Mouse (Mus musculus) heart, adult 11 months (tissue): ENCODE measurements around the gene Fsd2.

Experiments used
- DNase-seq: peaks from one replicate; pipeline ENCODE4 v3.0.0; 2022

The Fsd2 gene

GRCm38 (mm10) chr7:81571941-81572441 is 5.2 kb upstream of the Fsd2 start:
- peak; percentile 90 for DNase-seq

DNA sequence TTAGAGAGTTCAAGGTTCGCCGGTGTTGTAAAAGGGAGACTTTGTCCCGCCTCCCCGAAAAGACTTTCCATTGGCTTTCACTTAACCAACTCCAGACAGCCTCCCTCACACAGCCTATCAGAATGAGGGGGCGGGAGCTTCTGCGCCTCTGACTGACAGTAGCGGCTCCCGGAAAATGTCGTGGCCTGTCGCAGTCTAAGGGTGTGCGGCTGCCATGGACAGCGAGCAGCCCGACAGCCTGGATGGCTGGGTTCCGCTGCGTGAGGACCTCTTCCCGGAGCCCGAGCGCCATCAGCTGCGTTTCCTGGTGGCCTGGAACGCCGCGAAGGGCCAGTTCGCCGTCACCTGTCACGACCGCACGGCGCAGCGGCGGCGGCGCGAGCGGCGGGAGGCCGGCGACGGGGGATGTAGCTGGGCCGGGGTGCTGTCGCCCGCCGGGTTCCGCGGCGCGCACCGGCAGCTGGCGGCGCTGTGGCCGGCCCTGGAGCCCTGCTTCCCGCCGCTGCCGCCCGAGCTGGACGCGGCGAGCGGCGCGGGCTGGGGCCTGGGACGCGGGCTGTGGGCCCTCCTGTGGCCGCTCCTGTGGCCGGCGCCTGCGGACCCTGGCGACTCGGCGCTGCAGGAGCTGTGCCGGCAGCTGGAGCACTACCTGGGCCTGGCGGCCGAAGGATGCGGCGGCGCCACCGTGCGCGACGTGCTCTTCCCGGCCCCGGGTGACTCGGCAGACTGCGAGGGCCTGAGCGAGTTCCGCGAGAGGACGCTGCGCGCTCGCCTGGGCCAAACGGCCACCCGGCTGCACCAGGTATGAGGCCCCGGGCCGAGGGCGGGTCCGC is 4.6 kb upstream of the Fsd2 start, which contains the start of gene Whamm:
Whamm (plus strand) TSS at position 159 of the 833 bp plus-strand sequence.
- DNase-seq: peak; percentile 100

DNA sequence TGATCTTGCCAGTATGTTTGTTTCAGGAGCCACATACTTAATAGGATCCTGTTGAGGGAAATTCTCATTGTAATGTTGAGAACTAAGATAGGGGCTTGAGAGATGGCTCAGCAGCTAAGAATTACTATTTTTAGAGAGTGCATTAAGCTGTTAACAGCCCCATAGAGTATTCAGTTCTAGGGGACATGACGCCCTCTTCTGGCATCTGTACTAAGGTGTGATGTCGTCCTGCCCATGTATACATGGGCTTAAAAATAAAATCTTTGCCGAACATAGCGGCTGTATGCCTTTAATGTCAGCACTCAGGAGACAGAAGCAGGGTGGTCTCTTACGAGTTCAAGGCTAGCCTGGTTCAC is 4.0 kb upstream of the Fsd2 start:
- DNase-seq: no peak

- DNase-seq: peak; percentile 72
Observed at GRCm38 (mm10) chr7:81570271-81570670, 3.5 kb upstream of the Fsd2 start.

GRCm38 (mm10) chr7:81569851-81570250 is 3.1 kb upstream of the Fsd2 start:
- DNase-seq: peak; percentile 53

- peak; percentile 72 for DNase-seq
Observed at GRCm38 (mm10) chr7:81567396-81567795, 652 bp upstream of the Fsd2 start.

- DNase-seq: peak; percentile 65
Observed at GRCm38 (mm10) chr7:81566332-81566731, 412 bp downstream of the Fsd2 start.

DNA sequence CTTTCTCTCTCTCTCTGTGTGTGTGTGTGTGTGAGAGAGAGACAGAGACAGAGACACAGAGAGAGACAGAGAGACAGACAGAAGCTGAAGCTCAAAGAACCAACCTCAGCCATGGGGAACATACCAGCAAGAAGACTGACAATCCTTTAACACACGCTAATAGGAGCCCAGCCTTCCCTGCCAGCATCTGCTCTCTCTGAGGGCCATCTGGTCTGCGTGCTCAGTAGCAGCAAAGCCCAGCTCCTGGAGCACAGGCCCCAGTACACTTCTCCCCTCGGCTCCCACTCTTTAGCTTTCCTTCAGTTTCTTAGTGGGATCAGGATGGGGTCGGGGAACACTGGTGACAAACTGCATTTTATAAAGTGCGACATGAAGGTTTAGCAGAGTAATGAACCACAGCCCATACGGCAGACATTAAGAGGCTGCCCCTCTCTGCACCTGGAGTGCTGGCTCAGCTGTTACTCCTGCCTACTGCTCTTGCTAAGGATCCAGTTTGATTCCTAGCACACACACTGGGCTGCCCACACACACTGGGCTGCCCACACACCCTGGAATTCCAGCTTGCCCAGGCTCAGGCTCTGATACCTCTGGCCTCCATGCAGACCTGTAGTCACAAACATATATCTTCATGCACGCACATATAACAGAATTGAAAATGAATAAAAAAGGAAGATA is 1.2 kb downstream of the Fsd2 start:
- DNase-seq: peak; percentile 91

- peak; percentile 51 for DNase-seq
Observed at GRCm38 (mm10) chr7:81564766-81565165, 2.0 kb downstream of the Fsd2 start.

DNA sequence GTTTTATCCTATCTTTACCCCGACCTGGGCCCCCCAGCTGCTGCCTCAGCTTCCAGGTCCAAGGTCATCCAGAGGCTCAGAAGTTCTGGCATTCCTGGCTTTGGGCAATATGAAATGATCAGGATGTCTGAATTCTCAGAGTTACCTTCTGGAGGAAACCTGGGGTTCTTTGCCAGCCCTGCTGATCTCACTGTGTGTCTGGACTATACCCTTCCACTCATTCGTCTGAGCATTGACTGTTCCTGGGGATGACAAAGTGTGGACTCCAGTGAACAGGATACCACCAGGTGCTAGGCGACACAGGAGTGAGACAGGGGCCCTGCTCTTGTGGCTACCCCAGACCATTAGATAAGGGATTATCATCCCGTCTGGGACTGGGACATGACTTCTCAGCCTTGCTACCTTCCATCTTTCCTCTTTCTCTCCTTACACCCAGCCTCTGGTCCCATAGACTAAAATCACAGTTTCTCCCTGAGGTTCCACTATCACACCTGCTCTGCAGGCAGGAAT is 3.2 kb downstream of the Fsd2 start:
- DNase-seq: peak; percentile 59

DNA sequence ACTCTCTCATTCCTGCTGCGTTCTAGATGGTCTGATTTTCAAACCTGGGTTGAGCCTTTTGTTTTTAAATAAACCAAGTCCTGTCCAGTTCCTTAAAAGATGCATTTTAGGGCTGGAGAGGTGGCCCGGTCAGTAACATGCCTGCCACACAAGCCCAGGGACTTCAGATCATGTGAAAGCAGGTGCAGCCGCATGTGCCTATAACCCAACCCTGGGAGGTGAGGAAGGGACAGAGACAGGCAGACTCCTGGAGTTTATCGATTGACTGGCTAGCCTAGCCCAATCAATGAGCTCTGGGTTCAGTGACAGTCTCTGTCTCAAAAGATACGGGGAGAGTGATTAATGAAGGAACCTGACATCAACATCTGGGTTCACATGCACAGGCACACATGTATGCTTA is 5.5 kb downstream of the Fsd2 start:
- peak; percentile 82 for DNase-seq

GRCm38 (mm10) chr7:81560101-81561049 is 6.4 kb downstream of the Fsd2 start:
- peak; percentile 85 for DNase-seq

- DNase-seq: peak; percentile 70
Observed at GRCm38 (mm10) chr7:81559231-81559980, 7.3 kb downstream of the Fsd2 start.

DNA sequence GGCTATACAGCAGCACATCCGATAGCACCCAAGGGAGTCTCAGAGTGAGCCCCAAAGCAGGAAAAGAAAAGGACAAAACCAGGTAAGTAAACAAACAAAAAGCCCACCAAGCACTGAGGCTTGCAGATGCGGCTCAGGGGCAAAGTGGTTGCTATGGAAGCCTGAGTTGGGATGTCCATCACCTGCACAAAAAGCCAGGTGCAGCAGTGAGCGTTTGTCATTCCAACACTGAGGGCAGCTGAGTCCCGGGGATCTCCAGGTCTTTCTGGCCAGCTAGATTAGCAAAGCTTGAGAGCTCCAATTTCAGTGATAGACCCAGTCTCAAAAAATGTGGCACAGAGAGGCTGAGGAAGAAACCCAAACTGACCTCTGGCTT is 8.8 kb downstream of the Fsd2 start:
- peak; percentile 76 for DNase-seq

GRCm38 (mm10) chr7:81557252-81557984 is 9.3 kb downstream of the Fsd2 start:
- DNase-seq: peak; percentile 57

- peak; percentile 65 for DNase-seq
Observed at GRCm38 (mm10) chr7:81556839-81557238, 9.9 kb downstream of the Fsd2 start.

DNA sequence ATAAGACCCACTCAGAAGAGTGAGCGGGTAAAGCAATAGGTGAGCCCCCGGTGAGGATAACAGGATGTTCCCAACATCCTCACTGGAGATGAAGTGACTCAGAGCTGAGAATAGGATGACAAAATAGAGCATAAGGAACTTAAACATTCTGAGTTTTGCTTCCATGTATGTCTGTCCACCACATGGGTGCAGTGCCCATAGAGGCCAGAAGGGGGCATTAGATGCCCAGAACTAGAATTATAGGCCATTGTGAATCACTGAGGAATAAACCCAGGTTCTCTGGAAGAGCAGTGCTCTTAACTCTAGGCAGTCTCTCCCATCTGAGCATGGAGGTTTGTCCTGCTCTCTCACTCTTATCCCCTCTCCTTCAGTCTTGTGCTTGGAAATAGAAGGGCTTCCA is 12.4 kb downstream of the Fsd2 start:
- DNase-seq: no peak

- DNase-seq: no peak
Observed at GRCm38 (mm10) chr7:81553589-81553988, 13.2 kb downstream of the Fsd2 start.

GRCm38 (mm10) chr7:81548864-81549263 is 17.9 kb downstream of the Fsd2 start:
- no peak for DNase-seq

- DNase-seq: no peak
Observed at GRCm38 (mm10) chr7:81542934-81543333, 23.8 kb downstream of the Fsd2 start.

DNA sequence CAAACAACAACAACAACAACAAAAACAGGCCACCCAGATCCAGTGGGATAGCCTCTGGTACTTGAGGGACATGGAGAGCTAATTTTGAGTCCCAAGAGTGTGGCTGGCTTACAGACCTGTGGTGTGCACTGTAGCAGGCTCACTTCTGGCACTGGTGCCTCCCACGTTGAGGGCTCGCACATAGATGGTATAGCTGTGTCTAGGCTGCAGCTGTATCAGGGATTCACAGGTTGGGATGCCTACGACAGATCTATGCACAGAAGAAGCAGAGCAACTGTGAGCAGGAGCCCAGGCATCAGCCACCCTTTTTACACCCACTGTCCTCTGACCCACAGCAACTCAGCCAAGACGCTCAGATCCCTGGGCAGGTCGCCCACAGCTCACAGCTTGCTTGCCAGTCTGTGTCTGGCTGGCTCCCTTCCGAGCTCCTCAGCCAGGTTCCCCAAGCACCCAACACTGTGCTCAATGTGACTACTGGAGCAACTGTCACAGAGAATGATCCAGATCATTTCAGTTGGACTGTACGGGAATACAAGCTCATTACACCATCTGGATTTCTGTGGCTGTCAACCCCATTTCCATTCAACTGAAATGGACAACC is 24.7 kb downstream of the Fsd2 start:
- peak; percentile 97 for DNase-seq
